Mouse (Mus musculus): ENCODE data around the gene Cchcr1.

Cchcr1 gene

GRCm38 (mm10) chr17:35554761-35555397 is 38.0 kb downstream of the Cchcr1 start:
- DNase-seq (ENCODE audit: low spot score in 2 of 2) = no peak

DNA sequence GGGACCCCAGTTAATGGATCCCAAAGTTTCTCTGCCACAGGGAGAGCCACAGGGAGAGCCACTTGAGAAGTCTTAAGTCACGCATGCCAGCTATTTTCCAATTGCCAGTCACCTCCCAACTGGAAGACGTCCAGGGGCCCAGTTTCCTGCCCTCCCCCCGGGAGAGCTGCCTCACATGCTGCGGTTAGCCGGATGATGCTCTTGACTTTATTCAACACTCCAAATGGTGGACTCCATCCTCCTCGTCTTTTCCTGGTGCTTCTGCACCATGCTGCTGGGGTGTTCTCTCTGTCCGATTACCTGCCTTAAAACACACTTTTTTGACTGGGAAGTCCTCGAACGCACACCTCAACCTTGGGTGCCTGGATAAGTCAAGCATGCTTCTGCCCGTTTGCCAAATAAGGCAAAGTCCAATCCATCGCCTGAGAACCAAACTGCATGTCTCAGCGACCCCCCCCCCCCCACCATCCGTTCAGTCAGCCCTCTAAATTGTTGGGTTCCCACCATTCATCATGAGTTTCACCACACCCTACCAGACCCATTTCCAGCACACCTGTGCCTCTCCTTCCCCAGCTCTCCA is 39.4 kb downstream of the Cchcr1 start:
- no peak for DNase-seq (ENCODE audit: low spot score in 2 of 2)

DNA sequence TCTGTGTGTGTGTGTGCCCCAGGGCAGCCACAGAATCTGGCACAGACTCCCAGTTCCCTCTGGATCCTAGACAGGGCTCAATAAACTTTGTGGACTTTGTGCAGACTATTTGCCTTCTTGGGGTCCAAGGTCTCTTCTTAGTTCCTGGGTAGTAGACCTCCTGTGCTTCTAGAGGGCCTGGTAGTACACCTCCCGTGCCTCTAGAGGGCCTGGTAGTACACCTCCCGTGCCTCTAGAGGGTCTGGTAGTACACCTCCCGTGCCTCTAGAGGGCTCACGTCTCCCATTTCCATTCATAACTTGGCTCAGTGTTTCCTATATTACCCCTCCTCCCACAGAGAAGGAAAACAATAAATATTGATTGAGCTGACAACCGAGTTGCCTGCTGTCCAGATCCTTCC is 39.9 kb downstream of the Cchcr1 start:
- DNase-seq (ENCODE audit: low spot score in 2 of 2) = peak in 1 of 2 experiments; percentile 32

- DNase-seq (ENCODE audit: low spot score in 2 of 2) = peak; percentile 26 to 41
Measured at GRCm38 (mm10) chr17:35557351-35557750, 40.5 kb downstream of the Cchcr1 start.

DNA sequence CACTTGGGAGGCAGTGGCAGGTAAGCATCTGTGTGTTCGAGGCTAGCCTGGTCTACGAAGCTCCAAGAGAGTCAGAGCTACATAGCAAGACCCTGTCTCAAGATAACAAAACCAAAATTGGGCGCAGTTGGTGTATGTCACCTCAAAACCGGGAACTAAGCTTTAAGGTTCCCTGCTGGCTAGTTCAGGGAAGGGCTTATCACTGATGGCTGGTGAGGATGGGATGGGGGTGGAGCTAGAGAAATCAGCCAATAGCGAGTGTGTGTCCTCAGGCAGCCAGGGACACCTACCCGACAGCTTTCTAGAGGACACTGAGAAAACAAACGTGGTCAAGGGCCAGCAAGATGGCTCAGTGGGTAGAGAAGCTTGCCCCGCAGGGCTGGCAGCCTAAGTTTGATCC is 41.3 kb downstream of the Cchcr1 start:
- no peak for DNase-seq (ENCODE audit: low spot score in 2 of 2)

DNA sequence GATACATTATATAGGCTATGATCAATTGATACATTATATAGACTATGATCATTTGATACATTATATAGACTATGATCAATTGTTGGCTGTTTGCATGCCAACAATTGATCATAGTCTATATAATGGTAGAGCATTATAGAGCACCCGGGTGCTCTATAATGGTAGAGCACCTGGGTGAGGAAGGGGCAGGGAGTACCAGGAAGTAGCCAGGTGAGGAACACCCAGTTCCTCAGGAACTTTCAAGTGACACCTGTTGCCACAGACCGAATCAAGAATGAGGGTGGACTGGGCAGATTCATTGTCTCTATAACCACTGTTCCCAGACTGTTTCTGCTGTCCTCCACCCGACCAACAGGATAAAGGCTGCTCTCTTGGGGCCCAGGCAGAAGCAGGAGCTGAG is 50.2 kb downstream of the Cchcr1 start, which contains the start of gene 2300002M23Rik:
Gene 2300002M23Rik, plus strand, starts transcription at position 301 of the 400 bp plus-strand sequence.
- DNase-seq (ENCODE audit: low spot score in 2 of 2) = no peak

DNA sequence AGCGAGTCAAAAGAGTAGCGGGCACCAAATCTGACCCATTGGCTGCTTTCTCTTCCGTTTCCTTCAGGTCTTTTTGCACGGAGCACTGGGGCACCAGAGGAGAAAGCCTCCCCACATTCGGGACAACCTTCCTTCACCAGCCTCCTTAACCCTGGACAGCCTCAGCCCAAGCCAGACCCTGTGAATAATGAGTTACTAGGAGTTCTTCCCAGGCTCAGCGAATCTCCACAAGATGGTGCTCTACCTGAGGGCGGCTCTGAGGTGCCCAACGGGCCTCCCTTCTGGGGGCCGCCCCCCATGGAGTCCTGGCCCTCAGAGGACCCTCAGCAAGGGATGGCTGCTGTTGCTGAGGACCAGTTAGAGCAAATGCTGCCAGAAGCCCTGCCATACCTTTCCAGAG is 50.9 kb downstream of the Cchcr1 start:
- no peak for DNase-seq (ENCODE audit: low spot score in 2 of 2)

DNA sequence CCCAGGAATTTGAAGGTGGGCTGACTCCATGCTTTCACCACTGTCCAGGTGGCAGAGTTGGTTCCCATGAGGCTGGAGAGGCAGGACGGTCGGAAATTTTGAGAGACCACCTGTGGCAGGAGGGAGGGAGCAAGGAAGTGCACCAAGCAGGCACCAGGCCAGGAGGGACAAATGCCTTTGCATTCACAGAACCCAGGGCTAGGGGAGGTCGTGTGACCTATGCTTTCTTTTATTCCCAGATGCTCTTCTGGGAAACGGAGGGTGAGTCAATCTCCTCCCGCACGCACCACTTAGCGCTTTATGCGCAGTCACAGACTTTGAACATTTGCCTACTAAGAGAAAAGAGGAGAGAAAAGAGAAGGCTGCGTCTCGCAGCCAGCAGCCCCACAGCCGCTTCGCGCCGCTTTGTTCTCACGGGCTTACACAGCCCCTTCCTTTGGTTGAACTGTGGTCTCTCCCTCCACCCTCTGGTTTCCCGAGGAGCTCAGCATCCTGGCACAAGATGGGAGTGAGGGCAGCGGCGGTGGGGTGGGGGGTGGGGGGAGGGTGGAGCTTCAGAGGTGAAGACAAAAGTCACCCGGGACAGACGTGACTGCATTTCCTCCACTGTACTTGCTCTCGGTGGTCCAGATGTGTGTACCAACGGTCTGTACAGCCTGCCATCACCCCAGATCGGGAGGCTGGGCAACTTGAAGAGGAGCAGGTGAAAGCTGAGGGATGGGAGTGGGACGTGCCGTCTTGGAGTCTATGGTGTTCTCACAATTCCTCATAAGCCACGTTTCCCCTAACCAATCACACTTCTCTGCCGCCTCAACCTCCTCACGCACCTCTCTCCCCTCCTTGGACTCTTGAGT is 52.4 kb downstream of the Cchcr1 start:
- DNase-seq (ENCODE audit: low spot score in 2 of 2) = no peak

DNA sequence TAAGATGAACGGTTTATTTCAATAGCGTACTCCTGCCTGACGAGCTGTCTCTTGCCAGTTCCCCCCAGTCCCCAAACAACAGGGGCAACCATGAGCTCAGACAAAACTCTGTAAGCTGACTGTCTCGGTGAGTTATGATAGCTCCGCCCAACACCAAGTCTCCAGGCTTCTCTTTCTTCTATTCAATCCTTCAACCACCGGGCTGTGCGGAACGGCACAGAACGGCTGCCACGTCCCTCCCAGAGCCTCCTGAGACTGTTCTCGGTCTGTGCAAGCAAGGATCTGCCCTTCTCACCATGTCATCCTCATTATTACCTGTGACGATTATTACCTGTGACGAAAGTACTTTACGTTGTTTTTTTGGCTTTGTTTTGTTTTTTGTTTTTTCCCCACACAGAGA is 53.9 kb downstream of the Cchcr1 start:
- no peak for DNase-seq (ENCODE audit: low spot score in 2 of 2)

DNA sequence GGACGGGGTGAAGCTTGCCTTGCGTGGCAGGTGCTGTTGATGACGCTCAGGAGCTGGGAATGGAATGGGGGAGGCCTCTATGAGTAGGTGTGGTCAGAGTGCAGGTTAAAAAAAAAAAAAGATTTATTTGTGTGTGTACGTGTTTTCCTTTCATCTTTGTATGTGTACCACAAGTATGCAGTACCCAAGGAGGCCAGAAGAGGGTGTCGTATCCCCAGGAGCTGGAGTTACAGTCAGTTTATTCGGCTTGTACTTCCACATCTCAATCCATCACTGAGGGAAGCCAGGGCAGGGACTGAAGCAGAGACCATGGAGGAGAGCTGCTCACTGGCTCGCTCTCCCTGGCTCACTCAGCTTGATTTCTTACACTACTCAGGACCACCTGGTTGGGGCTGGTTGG is 54.6 kb downstream of the Cchcr1 start:
- DNase-seq (ENCODE audit: low spot score in 2 of 2) = no peak

DNA sequence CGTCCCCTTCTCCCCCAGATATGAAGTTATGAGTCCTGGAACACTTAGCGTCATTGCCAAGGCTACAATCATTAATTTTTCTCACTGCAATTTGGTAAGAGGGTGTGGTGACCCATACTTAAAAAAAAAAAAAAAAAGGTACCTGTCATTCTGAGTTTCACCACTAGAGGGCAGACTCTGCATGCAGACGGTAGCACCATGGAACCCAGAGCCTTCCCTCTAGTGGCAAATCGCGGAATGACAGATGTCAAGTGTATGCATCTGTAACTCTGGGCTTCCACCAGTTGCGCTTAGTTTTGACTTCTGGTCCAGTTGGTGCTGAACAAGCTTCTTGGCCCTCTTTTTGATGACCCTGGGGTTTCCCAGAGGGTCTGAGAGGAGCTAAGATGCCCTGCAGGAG is 61.3 kb downstream of the Cchcr1 start:
- peak; percentile 46 to 76 for DNase-seq (ENCODE audit: low spot score in 2 of 2)

All from urinary bladder, adult 18-20 months (tissue).